Mouse (Mus musculus) megakaryocyte-erythroid progenitor cell, adult 5-6 weeks (primary cell): ENCODE data around the gene Gata2. TPM values are rescaled to one million over a fixed set of nuclear protein-coding genes. Genes with fewer than 3 reads are reported as not detected.

Experiments used
- ATAC-seq: replicated peaks from 2 replicates; pipeline ENCODE4 v1.8.0; 2016; ENCODE audit warnings: mild to moderate bottlenecking, inconsistent platforms; ENCODE audit not compliant: severe bottlenecking, poor library complexity, low FRiP score, low TSS enrichment
- total RNA-seq, 2 experiments: library from RNA; stranded (forward) in 1 of 2; stranded (reverse) in 1 of 2; fragments of 200-1000, 215-1000 nt in 1 of 2; fragments of >200 nt in 1 of 2; fragmentation: Nextera tagmentation in 1 of 2; gene quantifications; 2 replicates each; pipeline ENCODE4 v1.2.3; 2014 to 2017

Gata2 gene
- total RNA-seq, 2 experiments from 2014 or later, result 37.4 to 116 TPM

DNA sequence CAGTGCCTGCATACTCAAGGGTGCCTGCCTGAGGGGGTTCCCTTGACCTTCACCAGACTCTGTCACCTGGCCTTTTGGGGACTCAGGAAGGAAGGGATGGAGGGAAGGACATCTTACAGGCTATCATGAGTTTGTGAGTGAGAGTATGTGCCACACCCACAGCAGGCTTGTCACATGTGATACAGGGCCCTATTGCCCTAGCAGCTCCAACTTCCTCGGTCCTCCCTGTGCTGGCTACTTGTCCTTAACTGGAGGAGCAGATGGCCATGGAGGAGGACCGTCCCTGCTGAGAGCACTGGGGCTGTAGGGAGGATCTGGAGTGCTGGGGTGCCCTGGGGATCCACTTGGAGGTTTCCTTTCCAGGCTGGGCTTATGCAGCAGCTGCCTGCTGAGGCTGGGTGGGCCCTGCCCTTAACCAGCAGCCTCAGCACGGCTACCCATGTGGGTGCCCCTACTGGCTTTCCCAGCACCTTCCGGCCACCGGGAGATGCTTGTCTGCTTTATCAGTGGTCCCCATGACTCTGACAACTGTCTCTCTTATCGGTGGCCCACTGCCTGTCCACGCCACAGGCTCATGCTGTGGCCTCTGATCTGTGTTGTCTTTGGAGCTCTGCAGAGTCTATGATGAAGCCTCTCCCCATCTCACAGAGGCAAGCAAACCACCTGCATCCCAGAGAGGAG lies 58.2 kb downstream of the Gata2 start:
- ATAC-seq, result peak; percentile 63

DNA sequence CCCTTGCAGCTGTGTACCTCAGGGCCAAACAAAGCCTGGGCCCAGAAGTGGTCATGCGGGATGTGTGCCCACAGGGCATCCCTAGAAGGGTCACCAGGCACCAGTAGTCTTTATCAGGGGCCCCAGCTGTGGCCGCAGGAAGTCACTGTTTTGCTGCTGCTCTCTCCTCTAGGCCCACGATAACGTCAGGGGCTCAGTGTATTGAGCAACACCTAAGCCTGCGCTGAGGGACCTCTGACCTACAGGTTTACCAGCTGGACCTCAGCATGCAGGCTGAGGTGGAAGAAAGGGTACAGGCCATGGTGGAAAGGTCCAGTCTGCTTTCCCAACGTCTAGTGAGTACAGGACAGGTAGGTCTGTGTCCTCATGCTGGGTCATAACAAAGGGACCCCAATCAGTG lies 60.4 kb downstream of the Gata2 start:
- peak; percentile 8; the same call in 1 of the 2 replicates for ATAC-seq

DNA sequence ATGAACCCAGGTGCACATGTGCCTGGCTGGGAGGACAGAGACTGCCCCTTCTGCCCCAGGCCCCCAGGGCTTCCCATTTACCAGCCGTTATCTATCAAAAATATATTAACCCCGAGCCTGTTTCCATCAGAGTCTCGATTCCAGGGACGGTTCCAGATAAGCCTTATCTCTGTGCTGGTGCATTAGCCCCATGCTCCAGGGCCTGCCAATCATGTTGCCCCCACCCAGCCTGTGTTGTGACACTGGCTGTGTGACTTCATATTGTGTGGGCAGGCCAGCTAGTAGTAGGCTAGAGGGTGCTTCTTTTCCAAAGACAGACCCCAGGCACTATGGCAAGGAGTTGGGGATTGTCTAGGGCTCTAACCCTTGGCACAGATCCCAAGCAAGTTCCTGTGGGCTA lies 61.7 kb downstream of the Gata2 start:
- ATAC-seq, result 0 out of 2 replicates have a peak, but pooled peaks have one; percentile 31

Other genes starting within 250 kb of the Gata2 start
- 3.0 and 6.1 TPM in 2 replicates for gene H1fx, start 212.3 kb upstream of the Gata2 start, total RNA-seq (2014; fragmentation: Nextera tagmentation)
- gene H1fx, start 212.3 kb upstream of the Gata2 start, total RNA-seq (2017), result 0.95 and 2.3 TPM in 2 replicates
- 158 and 182 TPM in 2 replicates for gene Rab7, start 148.6 kb upstream of the Gata2 start, total RNA-seq (2014; fragmentation: Nextera tagmentation)
- gene Rab7, start 148.6 kb upstream of the Gata2 start, total RNA-seq (2017), result 59.7 and 68.5 TPM in 2 replicates
- 123 and 137 TPM in 2 replicates for gene Rpn1, start 109.4 kb upstream of the Gata2 start, total RNA-seq (2014; fragmentation: Nextera tagmentation)
- gene Rpn1, start 109.4 kb upstream of the Gata2 start, total RNA-seq (2017), result 183 and 205 TPM in 2 replicates
- gene Dnajb8, start 28.4 kb downstream of the Gata2 start, total RNA-seq (2014; fragmentation: Nextera tagmentation), result not detected in 2 replicates
- gene Dnajb8, start 28.4 kb downstream of the Gata2 start, total RNA-seq (2017), result not detected in 2 replicates